Mouse (Mus musculus): ENCODE data around the gene Gm3376. TPM values are rescaled to one million over a fixed set of nuclear protein-coding genes. Genes with fewer than 3 reads are reported as not detected.
"Not testable (repeated sequence)": the region's sequence is repeated elsewhere in the genome, so short reads cannot be mapped to it uniquely, and the experiment has no call there.

The Gm3376 gene
- not detected for total RNA-seq (2021)

DNA sequence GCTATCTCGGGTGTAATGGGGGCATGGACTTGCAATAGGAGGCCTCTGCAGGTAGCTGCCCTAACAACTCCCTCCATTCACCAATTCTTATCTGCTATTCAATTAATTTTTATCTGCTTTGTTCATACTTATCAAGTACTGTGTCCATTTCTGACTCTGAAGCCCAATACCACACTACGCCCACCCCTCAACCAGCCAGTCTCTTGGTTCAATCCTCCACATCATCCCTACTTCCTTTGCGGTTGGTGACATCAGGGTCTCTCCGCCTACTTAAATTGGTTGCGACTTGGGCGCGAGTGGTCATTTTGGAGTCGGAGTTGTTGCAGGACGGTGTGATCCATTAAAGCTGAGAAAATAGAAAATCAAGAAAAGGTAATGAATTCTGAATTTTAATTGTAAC is at the start of gene Gm3376:
Gene Gm3376, plus strand, starts transcription at position 301 of the 400 bp plus-strand sequence.
- not testable (repeated sequence) for DNase-seq (ENCODE audit: extremely low spot score in 1 of 2, low spot score in 1 of 2)

Data from layer of hippocampus, postnatal 25 days (tissue).